Mouse (Mus musculus) cerebellum, adult (tissue): ENCODE measurements around the gene Immp2l.
"Not testable (repeated sequence)": the region's sequence is repeated elsewhere in the genome, so short reads cannot be mapped to it uniquely, and the experiment has no call there.

Experiments used
- ATAC-seq: cut with Nextera tagmentation; 2 replicates; pipeline ENCODE4 v1.9.2; 2017; ENCODE audit warnings: mild to moderate bottlenecking, moderate library complexity, mixed read lengths; ENCODE audit not compliant: insufficient number of reproducible peaks, low FRiP score, low TSS enrichment

Immp2l gene

GRCm38 (mm10) chr12:41742887-41743286 lies 719.0 kb downstream of the Immp2l start:
- no peak for ATAC-seq

GRCm38 (mm10) chr12:41763396-41763795 lies 739.5 kb downstream of the Immp2l start:
- peak; percentile 66 for ATAC-seq

GRCm38 (mm10) chr12:41773961-41774360 lies 750.1 kb downstream of the Immp2l start:
- ATAC-seq, result no peak

GRCm38 (mm10) chr12:41774623-41775323 lies 750.9 kb downstream of the Immp2l start:
- ATAC-seq, result peak; percentile 99

GRCm38 (mm10) chr12:41777762-41778161 lies 753.9 kb downstream of the Immp2l start:
- not testable (repeated sequence) for ATAC-seq

GRCm38 (mm10) chr12:41793681-41794080 lies 769.8 kb downstream of the Immp2l start:
- not testable (repeated sequence) for ATAC-seq

GRCm38 (mm10) chr12:41829517-41829916 lies 805.6 kb downstream of the Immp2l start:
- no peak for ATAC-seq

- no peak for ATAC-seq
These were observed 807.8 kb downstream of the Immp2l start for GRCm38 (mm10) chr12:41831731-41832130.

- no peak for ATAC-seq
These were observed 810.8 kb downstream of the Immp2l start for GRCm38 (mm10) chr12:41834646-41835045.

GRCm38 (mm10) chr12:41838334-41838847 lies 814.5 kb downstream of the Immp2l start:
- ATAC-seq, result no peak

GRCm38 (mm10) chr12:41839241-41839640 lies 815.4 kb downstream of the Immp2l start:
- no peak for ATAC-seq

- ATAC-seq, result 0 out of 2 replicates have a peak, but pooled peaks have one; percentile 15
These were observed 818.9 kb downstream of the Immp2l start for GRCm38 (mm10) chr12:41842694-41843329.

GRCm38 (mm10) chr12:41851896-41852470 lies 828.1 kb downstream of the Immp2l start:
- no peak for ATAC-seq

- not testable (repeated sequence) for ATAC-seq
These were observed 835.8 kb downstream of the Immp2l start for GRCm38 (mm10) chr12:41859652-41860051.

GRCm38 (mm10) chr12:41868317-41868716 lies 844.4 kb downstream of the Immp2l start:
- peak; percentile 52; the same call in 1 of the 2 replicates for ATAC-seq

- ATAC-seq, result no peak
These were observed 850.1 kb downstream of the Immp2l start for GRCm38 (mm10) chr12:41874015-41874414.

- no peak for ATAC-seq
These were observed 853.5 kb downstream of the Immp2l start for GRCm38 (mm10) chr12:41877292-41877959.

- ATAC-seq, result no peak
These were observed 854.6 kb downstream of the Immp2l start for GRCm38 (mm10) chr12:41878493-41878892.

- no peak for ATAC-seq
These were observed 855.1 kb downstream of the Immp2l start for GRCm38 (mm10) chr12:41878972-41879371.

- ATAC-seq, result no peak
These were observed 855.5 kb downstream of the Immp2l start for GRCm38 (mm10) chr12:41879412-41879811.

- no peak for ATAC-seq
These were observed 856.9 kb downstream of the Immp2l start for GRCm38 (mm10) chr12:41880833-41881232.
